Mouse (Mus musculus) ES-Bruce4 (cell line): ENCODE measurements at regions not wholly inside any gene's neighbourhood (a gene's known extent, or its start where the extent isn't known, plus 50 kb on each side); places are given as distances from the start of the nearest gene placed in this dataset.

Source experiments
- H3K27ac ChIP-seq: 2 replicates; pipeline ENCODE4 v1.5.1; 2012; ENCODE audit warnings: low read length, inconsistent platforms; ENCODE audit not compliant: insufficient read depth
- H3K27me3 ChIP-seq: 2 replicates; pipeline ENCODE4 v1.6.1; 2012; ENCODE audit warnings: mild to moderate bottlenecking, low read length, inconsistent platforms; ENCODE audit not compliant: control insufficient read depth, poor library complexity, insufficient read depth, severe bottlenecking
- H3K36me3 ChIP-seq: 2 replicates; pipeline ENCODE4 v1.6.1; 2012; ENCODE audit warnings: inconsistent platforms, mild to moderate bottlenecking, low read length, moderate library complexity; ENCODE audit not compliant: control insufficient read depth, poor library complexity, insufficient read depth, severe bottlenecking
- H3K4me1 ChIP-seq: one replicate; pipeline ENCODE4 v1.8.1; 2011; ENCODE audit warnings: low read length; ENCODE audit not compliant: control insufficient read depth, insufficient read depth
- H3K4me3 ChIP-seq: 2 replicates; pipeline ENCODE4 v1.5.1; 2011; ENCODE audit warnings: low read depth, mild to moderate bottlenecking, low read length
- H3K9ac ChIP-seq: 2 replicates; pipeline ENCODE4 v1.6.1; 2012; ENCODE audit warnings: low read depth, mild to moderate bottlenecking, inconsistent platforms; ENCODE audit not compliant: poor library complexity, severe bottlenecking
- H3K9me3 ChIP-seq: replicated peaks from 2 replicates; pipeline ENCODE4 v1.6.1; 2012; ENCODE audit warnings: mild to moderate bottlenecking, low read length, inconsistent platforms; ENCODE audit not compliant: control insufficient read depth, poor library complexity, insufficient read depth, severe bottlenecking
- CTCF ChIP-seq: IDR thresholded peaks from one replicate; pipeline ENCODE4 v1.8.1; 2011; ENCODE audit warnings: low read depth, low read length
- EP300 ChIP-seq: IDR thresholded peaks from 2 replicates; pipeline ENCODE4 v1.6.1; 2011; ENCODE audit warnings: low read depth, low read length; ENCODE audit not compliant: insufficient read depth
- POLR2A ChIP-seq: IDR thresholded peaks from one replicate; pipeline ENCODE4 v1.8.1; 2011; ENCODE audit warnings: low read length; ENCODE audit not compliant: insufficient read depth

- no peak overlapping the region for H3K4me3 ChIP-seq
- no peak for TF ChIP-seq EP300
- TF ChIP-seq CTCF: no peak
- no peak for TF ChIP-seq POLR2A
- H3K9me3 ChIP-seq: no peaks in the 10 kb centered on the region
- H3K9ac ChIP-seq: no peak overlapping the region
- no peaks in the 10 kb centered on the region; the same call in 1 of the 2 replicates for H3K27me3 ChIP-seq
- no peaks in the 10 kb centered on the region for H3K4me1 ChIP-seq
- no peaks in the 10 kb centered on the region for H3K36me3 ChIP-seq
- H3K27ac ChIP-seq: no peak overlapping the region
Observed at GRCm38 (mm10) chr4:75561792-75562191, 283.7 kb upstream of the Dmac1 start.

GRCm38 (mm10) chr4:75537787-75538186 lies 259.7 kb upstream of the Dmac1 start:
- H3K27me3 ChIP-seq: no peaks in the 10 kb centered on the region
- H3K9me3 ChIP-seq: no peaks in the 10 kb centered on the region
- peaks cover 2% of the 10 kb centered on the region for H3K4me1 ChIP-seq
- no peak overlapping the region for H3K4me3 ChIP-seq
- TF ChIP-seq CTCF (no peak), EP300 (no peak)
- H3K27ac ChIP-seq: no peak overlapping the region
- no peak overlapping the region for H3K9ac ChIP-seq
- H3K36me3 ChIP-seq: no peaks in the 10 kb centered on the region

- no peak for TF ChIP-seq EP300
- no peak for TF ChIP-seq POLR2A
- TF ChIP-seq CTCF: no peak
- H3K27me3 ChIP-seq: no peaks in the 10 kb centered on the region
- no peak overlapping the region for H3K27ac ChIP-seq
- H3K4me1 ChIP-seq: peaks cover 2% of the 10 kb centered on the region
- no peak overlapping the region for H3K9ac ChIP-seq
- H3K36me3 ChIP-seq: no peaks in the 10 kb centered on the region
- H3K4me3 ChIP-seq: no peak overlapping the region
- H3K9me3 ChIP-seq: no peaks in the 10 kb centered on the region
Observed at GRCm38 (mm10) chr4:75535067-75535466, 257.0 kb upstream of the Dmac1 start.

GRCm38 (mm10) chr4:75529607-75530006 lies 251.5 kb upstream of the Dmac1 start:
- TF ChIP-seq EP300 (no peak), CTCF (no peak), POLR2A (no peak)
- no peak overlapping the region for H3K9ac ChIP-seq
- no peaks in the 10 kb centered on the region for H3K4me1 ChIP-seq
- no peaks in the 10 kb centered on the region for H3K36me3 ChIP-seq
- no peak overlapping the region for H3K27ac ChIP-seq
- no peaks in the 10 kb centered on the region for H3K27me3 ChIP-seq
- H3K9me3 ChIP-seq: no peaks in the 10 kb centered on the region
- H3K4me3 ChIP-seq: no peak overlapping the region

- Histone ChIP-seq H3K4me3 (no peak overlapping the region), H3K27ac (no peak overlapping the region), H3K9ac (no peak overlapping the region), H3K4me1 (no peaks in the 10 kb centered on the region), H3K27me3 (no peaks in the 10 kb centered on the region), H3K36me3 (no peaks in the 10 kb centered on the region), H3K9me3 (no peaks in the 10 kb centered on the region)
- no peak for TF ChIP-seq POLR2A
- TF ChIP-seq CTCF: no peak
Observed at GRCm38 (mm10) chr4:75517459-75518158, 239.5 kb upstream of the Dmac1 start.
